8 mouse cellular contexts compared by ENCODE assay signal in the genomic region with DNA sequence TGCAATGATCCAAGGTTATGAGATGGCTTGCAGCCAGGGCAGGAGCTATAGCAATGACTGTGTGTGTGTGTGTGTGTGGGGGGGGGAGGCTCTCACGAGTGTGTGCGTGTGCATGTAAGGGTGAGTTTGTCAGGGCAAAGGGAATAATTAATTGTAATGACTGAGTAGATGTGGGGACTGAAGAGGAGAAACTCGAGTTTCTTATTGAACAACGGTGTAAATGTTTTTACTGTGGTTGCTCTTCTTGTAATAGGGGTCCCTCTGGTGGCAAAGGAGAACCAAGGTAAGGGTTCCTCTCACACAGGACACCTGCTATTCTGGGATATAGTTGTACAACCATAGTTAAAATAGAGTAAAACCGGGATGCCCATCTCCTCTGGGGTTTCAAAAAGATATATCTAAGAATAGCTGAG.
DNase-seq lines count a peak whose midpoint lies in the region; ATAC-seq and TF ChIP-seq lines count a peak whose summit lies in the region.

No protein-coding gene starts in this region.

- DNase-seq in forebrain, embryonic 11.5 days (ENCODE audit: low spot score) = no peak
- peak; percentile 5 to 25 for DNase-seq in spleen, postnatal 36 days (ENCODE audit: low spot score in 2 of 2)
- no peak for DNase-seq in spleen, postnatal 10 days (ENCODE audit: low spot score in 2 of 2)
- DNase-seq in naive thymus-derived CD4-positive, alpha-beta T cell, adult 2 months (ENCODE audit: low read depth) = peak; percentile 66
- no peak for DNase-seq in right cerebral cortex, postnatal 10 days (ENCODE audit: low spot score in 2 of 2)

- 0 out of 2 replicates have a peak, but pooled peaks cover 2% of the 10 kb centered on the region for H3K27me3 ChIP-seq in forebrain, embryonic 13.5 days
- no peaks in the 10 kb centered on the region for H3K27me3 ChIP-seq in forebrain, embryonic 11.5 days (ENCODE audit: control insufficient read depth, insufficient read depth, low read length)
- no peaks in the 10 kb centered on the region for H3K27me3 ChIP-seq in intestine, postnatal 0 days (replicated peaks; ENCODE audit: control insufficient read depth, insufficient read depth, low read length)

- H3K27ac ChIP-seq in forebrain, embryonic 13.5 days = no peak overlapping the region
- H3K27ac ChIP-seq in forebrain, embryonic 11.5 days (ENCODE audit: low read depth, low read length) = no peak overlapping the region
- no peak overlapping the region for H3K27ac ChIP-seq in intestine, postnatal 0 days (ENCODE audit: low read depth, low read length)

- no peak overlapping the region for H3K4me2 ChIP-seq in forebrain, embryonic 13.5 days
- no peak overlapping the region for H3K4me2 ChIP-seq in forebrain, embryonic 11.5 days (ENCODE audit: low read depth, low read length, severe bottlenecking)
- H3K4me2 ChIP-seq in intestine, postnatal 0 days (replicated peaks; ENCODE audit: low read depth) = no peak overlapping the region

- no peak overlapping the region for H3K9ac ChIP-seq in forebrain, embryonic 13.5 days
- H3K9ac ChIP-seq in forebrain, embryonic 11.5 days (ENCODE audit: low read length) = no peak overlapping the region
- H3K9ac ChIP-seq in intestine, postnatal 0 days (ENCODE audit: low read depth, low read length) = no peak overlapping the region

- peak; percentile 60; the same call in 1 of the 2 replicates for ATAC-seq in forebrain, embryonic 13.5 days
- no peak; the same call in 1 of the 2 replicates for ATAC-seq in forebrain, embryonic 11.5 days (replicated peaks; ENCODE audit: low FRiP score)
- ATAC-seq in common myeloid progenitor, adult 5-6 weeks (replicated peaks; ENCODE audit: low read depth, poor library complexity, severe bottlenecking) = peak; percentile 90
- peak; percentile 49; the same call in 1 of the 2 replicates for ATAC-seq in intestine, postnatal 0 days

- no peak overlapping the region for H3K4me3 ChIP-seq in forebrain, embryonic 13.5 days
- no peak overlapping the region for H3K4me3 ChIP-seq in forebrain, embryonic 11.5 days (ENCODE audit: low read depth, low read length)
- H3K4me3 ChIP-seq in intestine, postnatal 0 days (ENCODE audit: low read depth, low read length) = no peak overlapping the region

- H3K9me3 ChIP-seq in forebrain, embryonic 13.5 days (replicated peaks) = no peaks in the 10 kb centered on the region
- no peaks in the 10 kb centered on the region for H3K9me3 ChIP-seq in forebrain, embryonic 11.5 days (ENCODE audit: control insufficient read depth, low read length)
- no peaks in the 10 kb centered on the region for H3K9me3 ChIP-seq in intestine, postnatal 0 days (ENCODE audit: control insufficient read depth)

- H3K36me3 ChIP-seq in forebrain, embryonic 13.5 days (ENCODE audit: poor library complexity, severe bottlenecking) = no peaks in the 10 kb centered on the region
- H3K36me3 ChIP-seq in forebrain, embryonic 11.5 days (ENCODE audit: control insufficient read depth, insufficient read depth, low read length) = no peaks in the 10 kb centered on the region
- no peaks in the 10 kb centered on the region for H3K36me3 ChIP-seq in intestine, postnatal 0 days (ENCODE audit: control insufficient read depth, insufficient read depth)

- TF ChIP-seq CTCF in intestine, postnatal 0 days (IDR thresholded peaks at IDR 0.05; ENCODE audit: low read depth) = peak; percentile 81

- 40% methylated on average over 5 of the region's 5 CpGs for WGBS in forebrain, embryonic 13.5 days
- 40% methylated on average over 5 of the region's 5 CpGs for WGBS in forebrain, embryonic 11.5 days
- 29% methylated on average over 5 of the region's 5 CpGs for WGBS in intestine, postnatal 0 days

- H3K4me1 ChIP-seq in forebrain, embryonic 13.5 days = no peaks in the 10 kb centered on the region
- no peaks in the 10 kb centered on the region for H3K4me1 ChIP-seq in forebrain, embryonic 11.5 days (replicated peaks; ENCODE audit: control insufficient read depth, insufficient read depth, low read length)
- no peaks in the 10 kb centered on the region for H3K4me1 ChIP-seq in intestine, postnatal 0 days (replicated peaks; ENCODE audit: control insufficient read depth, insufficient read depth, low read length)

Comparison
In these comparisons a context has a peak if more than half of its experiments do, and no peak if none do; other contexts are left out.
1. DNase-seq: peak in spleen, postnatal 36 days (2 of 2) and naive thymus-derived CD4-positive, alpha-beta T cell, adult 2 months (single experiment); none in forebrain, embryonic 11.5 days (single experiment), spleen, postnatal 10 days (0 of 2) and right cerebral cortex, postnatal 10 days (0 of 2).